ENCODE assay signal across 26 mouse cellular contexts in genomic region chr11:104765762-104766161, GRCm38 (mm10).
DNase-seq lines count a peak whose midpoint lies in the region; ATAC-seq and TF ChIP-seq lines count a peak whose summit lies in the region.
"Had no signal": no experiment of that assay in that cellular context is flagged by ENCODE, and none has a peak within 500 bp of the region (broad histone marks: within the 10 kb centered on the region; RNA-seq: fewer than 3 reads in every experiment).

No protein-coding gene starts in this region.

- no peaks in the 10 kb centered on the region for H3K4me1 ChIP-seq in forebrain, postnatal 0 days (ENCODE audit: insufficient read depth)
- H3K4me1 ChIP-seq in forebrain, embryonic 15.5 days = no peaks in the 10 kb centered on the region
- H3K4me1 ChIP-seq in liver, postnatal 0 days (ENCODE audit: insufficient read depth) = no peaks in the 10 kb centered on the region
- no peaks in the 10 kb centered on the region for H3K4me1 ChIP-seq in liver, embryonic 12.5 days
- H3K4me1 ChIP-seq in CH12.LX (ENCODE audit: control insufficient read depth in 1 of 2, insufficient read depth in 2 of 2) = peaks cover 0 to 16% of the 10 kb centered on the region in 2 experiments; a peak in 2 of 4 replicates
- H3K4me1 ChIP-seq: embryonic facial prominence, embryonic 10.5 days; forebrain, embryonic 12.5 days; heart, embryonic 10.5 days; hindbrain, embryonic 13.5 days; lung, embryonic 15.5 days; midbrain, embryonic 10.5 days had no signal

- TF ChIP-seq RAD21 in CH12.LX (IDR thresholded peaks at IDR 0.05; ENCODE audit: low read depth, low read length) = peak; percentile 60

- no peak for ATAC-seq in forebrain, postnatal 0 days
- no peak for ATAC-seq in forebrain, embryonic 15.5 days (replicated peaks)
- no peak for ATAC-seq in liver, postnatal 0 days
- no peak for ATAC-seq in liver, embryonic 12.5 days
- ATAC-seq: Patski had no signal

- no peak for TF ChIP-seq EP300 in liver, postnatal 0 days (IDR thresholded peaks at IDR 0.05; ENCODE audit: low read depth)
- no peak for TF ChIP-seq EP300 in CH12.LX (IDR thresholded peaks at IDR 0.05; ENCODE audit: low read length)

- TF ChIP-seq CTCF in forebrain, postnatal 0 days (IDR thresholded peaks at IDR 0.05; ENCODE audit: low read depth) = peak; percentile 32; the same call in 1 of the 2 replicates
- TF ChIP-seq CTCF in liver, postnatal 0 days (IDR thresholded peaks at IDR 0.05; ENCODE audit: low read depth) = 0 out of 2 replicates have a peak, but pooled peaks have one; percentile 7
- peak in 1 of 2 experiments; percentile 67; a peak in 2 of 4 replicates for TF ChIP-seq CTCF in CH12.LX (conservative IDR thresholded peaks at IDR 0.05 in 1 of 2, IDR thresholded peaks at IDR 0.05 in 1 of 2; ENCODE audit: low read depth in 2 of 2, low read length in 2 of 2)
- TF ChIP-seq CTCF in brain, embryonic 14.5 days (IDR thresholded peaks at IDR 0.05; ENCODE audit: borderline replicate concordance, extremely low read depth, insufficient read depth, insufficient read length) = 0 out of 2 replicates have a peak, but pooled peaks have one; percentile 2

- dilution Hi-C loops in CH12.LX (cut with MboI; ENCODE audit: extremely low pct_ligation_motif_present, extremely low pct_unique_long_range_greater_than_20kb, low sequenced_read_pairs) = no loop called here

- WGBS in forebrain, postnatal 0 days = 36% methylated on average over 6 of the region's 6 CpGs
- WGBS in forebrain, embryonic 15.5 days = 35% methylated on average over 6 of the region's 6 CpGs
- WGBS in liver, postnatal 0 days (ENCODE audit: insufficient replicate concordance) = 46% methylated on average over 6 of the region's 6 CpGs
- 32% methylated on average over 6 of the region's 6 CpGs for WGBS in liver, embryonic 12.5 days (ENCODE audit: insufficient replicate concordance)

- H3K4me3 ChIP-seq in forebrain, postnatal 0 days (ENCODE audit: low read depth, low read length) = no peak overlapping the region
- H3K4me3 ChIP-seq in forebrain, embryonic 15.5 days = no peak overlapping the region
- H3K4me3 ChIP-seq in liver, postnatal 0 days (ENCODE audit: low read depth, low read length) = no peak overlapping the region
- no peak overlapping the region for H3K4me3 ChIP-seq in liver, embryonic 12.5 days
- H3K4me3 ChIP-seq in CH12.LX (replicated peaks in 1 of 3; ENCODE audit: low read depth in 2 of 3, low read length in 2 of 3, poor library complexity in 1 of 3) = no peak overlapping the region
- H3K4me3 ChIP-seq: embryonic facial prominence, embryonic 10.5 days; forebrain, embryonic 12.5 days; heart, embryonic 10.5 days; hindbrain, embryonic 13.5 days; limb, embryonic 10.5 days; lung, embryonic 15.5 days; midbrain, embryonic 10.5 days had no signal

- H3K9ac ChIP-seq in forebrain, postnatal 0 days = no peak overlapping the region
- no peak overlapping the region for H3K9ac ChIP-seq in forebrain, embryonic 15.5 days (replicated peaks)
- H3K9ac ChIP-seq in liver, postnatal 0 days (replicated peaks) = no peak overlapping the region
- H3K9ac ChIP-seq in liver, embryonic 12.5 days = no peak overlapping the region
- H3K9ac ChIP-seq in CH12.LX (ENCODE audit: insufficient read depth, low read depth) = no peak overlapping the region
- H3K9ac ChIP-seq: forebrain, embryonic 12.5 days; hindbrain, embryonic 13.5 days; lung, embryonic 15.5 days had no signal

- no peak for TF ChIP-seq POLR2A in CH12.LX (IDR thresholded peaks at IDR 0.05; ENCODE audit: low read depth, low read length)
- no peak for TF ChIP-seq POLR2A in brain, embryonic 14.5 days (IDR thresholded peaks at IDR 0.05; ENCODE audit: borderline replicate concordance, extremely low read depth, insufficient read depth, insufficient read length, poor library complexity, severe bottlenecking)

- in situ Hi-C loops in CH12.LX (cut with MboI; ENCODE audit: low pct_ligation_motif_present, low pct_unique_long_range_greater_than_20kb, low sequenced_read_pairs) = no loop called here

- no peak overlapping the region for H3K4me2 ChIP-seq in forebrain, postnatal 0 days (ENCODE audit: low read depth)
- H3K4me2 ChIP-seq in forebrain, embryonic 15.5 days (replicated peaks) = no peak overlapping the region
- no peak overlapping the region for H3K4me2 ChIP-seq in liver, postnatal 0 days (ENCODE audit: low read depth, low read length)
- no peak overlapping the region for H3K4me2 ChIP-seq in liver, embryonic 12.5 days
- 0 out of 2 replicates have a peak overlapping the region, but pooled peaks have one; percentile 15 for H3K4me2 ChIP-seq in CH12.LX (ENCODE audit: insufficient read depth, low read depth, poor library complexity, severe bottlenecking)
- H3K4me2 ChIP-seq: forebrain, embryonic 12.5 days; hindbrain, embryonic 13.5 days; lung, embryonic 15.5 days had no signal

- H3K79me2 ChIP-seq in CH12.LX (replicated peaks; ENCODE audit: control insufficient read depth, extremely low read depth, insufficient read depth, poor library complexity, severe bottlenecking) = no peaks in the 10 kb centered on the region

- H3K36me3 ChIP-seq in forebrain, postnatal 0 days (ENCODE audit: insufficient read depth) = no peaks in the 10 kb centered on the region
- no peaks in the 10 kb centered on the region for H3K36me3 ChIP-seq in forebrain, embryonic 15.5 days
- no peaks in the 10 kb centered on the region for H3K36me3 ChIP-seq in liver, postnatal 0 days (replicated peaks; ENCODE audit: insufficient read depth, low read length)
- no peaks in the 10 kb centered on the region for H3K36me3 ChIP-seq in liver, embryonic 12.5 days
- H3K36me3 ChIP-seq in CH12.LX (replicated peaks in 1 of 2; ENCODE audit: control insufficient read depth in 1 of 2, insufficient read depth in 1 of 2, low read length in 1 of 2) = no peaks in the 10 kb centered on the region
- H3K36me3 ChIP-seq: embryonic facial prominence, embryonic 10.5 days; forebrain, embryonic 12.5 days; heart, embryonic 10.5 days; hindbrain, embryonic 13.5 days; limb, embryonic 10.5 days; lung, embryonic 15.5 days; midbrain, embryonic 10.5 days had no signal

- no peak for DNase-seq in forebrain, postnatal 0 days
- DNase-seq in liver, postnatal 0 days = no peak
- DNase-seq in CH12.LX (ENCODE audit: extremely low read depth) = peak; percentile 17
- DNase-seq in brain, embryonic 14.5 days (ENCODE audit: low read depth) = peak; percentile 10
- no peak for DNase-seq in adrenal gland, adult 2 months
- DNase-seq in kidney, postnatal 14 days = no peak
- DNase-seq: adrenal gland, postnatal 25 days; B cell, adult 2 months; cerebellum, adult 2 months; cerebellum, postnatal 36 days; gastrocnemius, postnatal 36 days; heart, postnatal 10 days; kidney, adult 11 months; right cerebral cortex, postnatal 14 days; spleen, adult 18-20 months had no signal

- H3K27me3 ChIP-seq in forebrain, postnatal 0 days (ENCODE audit: insufficient read depth, low read length) = no peaks in the 10 kb centered on the region
- no peaks in the 10 kb centered on the region for H3K27me3 ChIP-seq in forebrain, embryonic 15.5 days
- no peaks in the 10 kb centered on the region for H3K27me3 ChIP-seq in liver, postnatal 0 days (ENCODE audit: insufficient read depth, low read length)
- H3K27me3 ChIP-seq in liver, embryonic 12.5 days (replicated peaks) = no peaks in the 10 kb centered on the region
- no peaks in the 10 kb centered on the region for H3K27me3 ChIP-seq in CH12.LX (replicated peaks)
- H3K27me3 ChIP-seq: forebrain, embryonic 12.5 days; hindbrain, embryonic 13.5 days; lung, embryonic 15.5 days had no signal

- H3K27ac ChIP-seq in forebrain, postnatal 0 days (ENCODE audit: low read depth, low read length) = no peak overlapping the region
- no peak overlapping the region for H3K27ac ChIP-seq in forebrain, embryonic 15.5 days (replicated peaks)
- H3K27ac ChIP-seq in liver, postnatal 0 days (ENCODE audit: low read depth) = no peak overlapping the region
- H3K27ac ChIP-seq in liver, embryonic 12.5 days = no peak overlapping the region
- no peak overlapping the region for H3K27ac ChIP-seq in CH12.LX (ENCODE audit: insufficient read depth, low read depth)
- H3K27ac ChIP-seq: embryonic facial prominence, embryonic 10.5 days; forebrain, embryonic 12.5 days; heart, embryonic 10.5 days; hindbrain, embryonic 13.5 days; limb, embryonic 10.5 days; lung, embryonic 15.5 days; macrophage; midbrain, embryonic 10.5 days had no signal

- H3K9me3 ChIP-seq in forebrain, postnatal 0 days (ENCODE audit: low read length) = no peaks in the 10 kb centered on the region
- no peaks in the 10 kb centered on the region for H3K9me3 ChIP-seq in forebrain, embryonic 15.5 days
- H3K9me3 ChIP-seq in liver, postnatal 0 days (ENCODE audit: low read length) = no peaks in the 10 kb centered on the region
- no peaks in the 10 kb centered on the region for H3K9me3 ChIP-seq in liver, embryonic 12.5 days (replicated peaks)
- H3K9me3 ChIP-seq in CH12.LX (replicated peaks; ENCODE audit: low read length) = no peaks in the 10 kb centered on the region
- H3K9me3 ChIP-seq: embryonic facial prominence, embryonic 10.5 days; forebrain, embryonic 12.5 days; heart, embryonic 10.5 days; hindbrain, embryonic 13.5 days; limb, embryonic 10.5 days; lung, embryonic 15.5 days; midbrain, embryonic 10.5 days had no signal

TF ChIP-seq in CH12.LX, 34 proteins besides CTCF, POLR2A, EP300 and RAD21:
- peak; percentile 43 for TF ChIP-seq SMC3 (IDR thresholded peaks at IDR 0.05; ENCODE audit: low read depth, low read length)
- no peak for TF ChIP-seq RCOR1 (conservative IDR thresholded peaks at IDR 0.05; ENCODE audit: low read depth, low read length)

Comparison
In these comparisons a context has a peak if more than half of its experiments do, and no peak if none do; other contexts are left out.
1. DNase-seq: peak in CH12.LX (single experiment) and brain, embryonic 14.5 days (single experiment); none in forebrain, postnatal 0 days (single experiment), liver, postnatal 0 days (single experiment), adrenal gland, adult 2 months (single experiment) and kidney, postnatal 14 days (single experiment).